Mouse (Mus musculus) midbrain, embryonic 10.5 days (tissue): ENCODE measurements around the gene Snai1. TPM values are rescaled to one million over a fixed set of nuclear protein-coding genes. Genes with fewer than 3 reads are reported as not detected.

Experiments
- DNase-seq: peaks from one replicate; pipeline ENCODE4 v3.0.0-alpha.2; 2017; ENCODE audit warnings: low spot score
- H3K27ac ChIP-seq: fragments of 300-500 bp; sonication (generic); replicated peaks from 2 replicates; pipeline ENCODE4 v1.5.1; 2016; ENCODE audit warnings: mild to moderate bottlenecking
- H3K27me3 ChIP-seq: fragments of 300-500 bp; sonication (generic); 2 replicates; pipeline ENCODE4 v1.6.1; 2016; ENCODE audit warnings: low read depth, mild to moderate bottlenecking; ENCODE audit not compliant: poor library complexity, severe bottlenecking
- H3K36me3 ChIP-seq: fragments of 300-500 bp; sonication (generic); 2 replicates; pipeline ENCODE4 v1.6.1; 2016; ENCODE audit warnings: mild to moderate bottlenecking, moderate library complexity
- H3K4me1 ChIP-seq: fragments of 300-500 bp; sonication (generic); 2 replicates; pipeline ENCODE4 v1.6.1; 2016
- H3K4me3 ChIP-seq: fragments of 300-500 bp; sonication (generic); 2 replicates; pipeline ENCODE4 v1.5.1; 2016; ENCODE audit warnings: mild to moderate bottlenecking, moderate library complexity
- H3K9me3 ChIP-seq: fragments of 300-500 bp; sonication (generic); replicated peaks from 2 replicates; pipeline ENCODE4 v1.6.1; 2016; ENCODE audit warnings: mild to moderate bottlenecking
- WGBS: fragments of 180-500 bp; shearing (Covaris S2); methylation state at CpG from one replicate; pipeline ENCODE4 v1.1.7; 2016; 5-methylcytosine and 5-hydroxymethylcytosine counted together
- polyA plus RNA-seq: library from polyadenylated mRNA; unstranded; fragments of >200 nt; fragmentation: Nextera tagmentation; extraction: Ambion mirVana; gene quantifications from 2 replicates; pipeline ENCODE4 v1.2.1, GENCODE M21; 2016

The Snai1 gene
- polyA plus RNA-seq, 1 experiment from 2014 or later, result 36.1 TPM

DNA sequence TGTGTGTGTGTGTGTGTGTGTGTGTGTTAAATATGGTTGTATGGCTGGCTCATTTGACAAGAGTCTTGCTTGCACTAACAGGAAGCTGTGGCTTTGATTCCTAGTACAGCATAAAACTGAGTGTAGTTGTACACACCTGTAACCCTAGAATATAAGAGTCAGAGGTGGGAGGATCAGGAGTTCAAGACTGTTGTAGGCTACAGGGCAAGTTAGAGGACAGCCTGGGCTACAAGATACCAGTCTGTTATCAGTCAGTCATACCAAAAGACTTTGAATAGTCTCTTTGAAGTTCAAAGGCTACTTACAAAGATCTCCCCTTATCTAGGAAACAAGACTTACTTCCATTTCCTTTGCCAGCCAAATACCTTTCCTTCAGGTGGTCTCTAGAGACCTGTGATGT, 4.1 kb upstream of the Snai1 start:
- Histone ChIP-seq H3K36me3 (no peaks in the 10 kb centered on the region), H3K4me3 (no peak overlapping the region), H3K9me3 (no peaks in the 10 kb centered on the region), H3K27me3 (peaks cover 61% of the 10 kb centered on the region), H3K27ac (no peak overlapping the region), H3K4me1 (peaks cover 40% of the 10 kb centered on the region)
- DNase-seq, result no peak

DNA sequence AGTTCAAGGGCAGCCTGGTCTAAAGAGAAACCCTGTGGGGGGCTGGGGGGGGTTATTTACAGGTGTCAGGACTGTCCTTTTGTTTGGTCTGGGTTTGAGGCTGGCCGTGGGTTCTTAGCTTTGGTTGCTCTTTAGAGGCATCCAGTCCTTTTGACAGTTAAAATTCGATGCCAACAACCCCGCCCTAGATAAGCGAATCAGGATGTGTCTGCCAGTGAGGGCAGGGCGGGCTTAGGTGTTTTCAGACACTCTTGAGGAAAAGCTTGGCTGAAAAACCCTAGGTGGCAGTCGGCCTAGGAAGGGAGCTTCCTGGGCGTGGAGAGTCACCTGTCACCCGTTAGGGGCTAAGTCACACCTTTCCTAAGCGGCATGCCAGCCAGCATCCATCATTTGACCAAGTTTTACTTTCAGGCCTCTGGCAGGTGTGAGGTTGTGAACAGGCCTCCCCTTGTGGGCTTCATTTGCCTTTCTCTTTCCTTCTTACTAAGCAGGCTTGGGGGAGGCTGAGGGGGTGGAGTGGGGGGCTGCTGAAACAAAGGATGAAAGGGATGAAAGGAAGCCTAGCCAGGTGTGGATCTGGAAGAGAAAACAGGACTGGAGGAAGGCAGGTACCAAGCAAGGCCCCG, 1.6 kb upstream of the Snai1 start:
- Histone ChIP-seq H3K27ac (no peak overlapping the region), H3K27me3 (peaks cover 86% of the 10 kb centered on the region), H3K4me1 (peaks cover 49% of the 10 kb centered on the region), H3K4me3 (no peak overlapping the region), H3K36me3 (no peaks in the 10 kb centered on the region), H3K9me3 (no peaks in the 10 kb centered on the region)
- 46% methylated on average over 10 of the region's 10 CpGs for WGBS
- DNase-seq, result no peak

DNA sequence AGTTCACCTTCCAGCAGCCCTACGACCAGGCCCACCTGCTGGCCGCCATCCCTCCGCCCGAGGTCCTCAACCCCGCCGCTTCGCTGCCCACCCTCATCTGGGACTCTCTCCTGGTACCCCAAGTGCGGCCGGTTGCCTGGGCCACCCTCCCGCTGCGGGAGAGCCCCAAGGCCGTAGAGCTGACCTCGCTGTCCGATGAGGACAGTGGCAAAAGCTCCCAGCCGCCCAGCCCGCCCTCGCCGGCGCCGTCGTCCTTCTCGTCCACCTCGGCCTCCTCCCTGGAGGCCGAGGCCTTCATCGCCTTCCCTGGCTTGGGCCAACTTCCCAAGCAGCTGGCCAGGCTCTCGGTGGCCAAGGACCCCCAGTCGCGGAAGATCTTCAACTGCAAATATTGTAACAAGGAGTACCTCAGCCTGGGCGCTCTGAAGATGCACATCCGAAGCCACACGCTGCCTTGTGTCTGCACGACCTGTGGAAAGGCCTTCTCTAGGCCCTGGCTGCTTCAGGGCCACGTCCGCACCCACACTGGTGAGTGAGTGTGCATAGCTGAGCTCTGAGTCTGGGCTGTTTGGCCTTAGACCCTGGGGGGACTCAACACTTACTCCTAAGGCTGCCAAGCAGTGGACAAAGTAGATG, 794 bp downstream of the Snai1 start:
- Histone ChIP-seq H3K27me3 (peaks cover 92% of the 10 kb centered on the region), H3K9me3 (no peaks in the 10 kb centered on the region), H3K4me3 (peak overlapping the region; percentile 62), H3K4me1 (peaks cover 64% of the 10 kb centered on the region), H3K27ac (peak overlapping the region; percentile 69; the same call in 1 of the 2 replicates), H3K36me3 (no peaks in the 10 kb centered on the region)
- DNase-seq, result no peak
- WGBS, result 22% methylated on average over 34 of the region's 34 CpGs

DNA sequence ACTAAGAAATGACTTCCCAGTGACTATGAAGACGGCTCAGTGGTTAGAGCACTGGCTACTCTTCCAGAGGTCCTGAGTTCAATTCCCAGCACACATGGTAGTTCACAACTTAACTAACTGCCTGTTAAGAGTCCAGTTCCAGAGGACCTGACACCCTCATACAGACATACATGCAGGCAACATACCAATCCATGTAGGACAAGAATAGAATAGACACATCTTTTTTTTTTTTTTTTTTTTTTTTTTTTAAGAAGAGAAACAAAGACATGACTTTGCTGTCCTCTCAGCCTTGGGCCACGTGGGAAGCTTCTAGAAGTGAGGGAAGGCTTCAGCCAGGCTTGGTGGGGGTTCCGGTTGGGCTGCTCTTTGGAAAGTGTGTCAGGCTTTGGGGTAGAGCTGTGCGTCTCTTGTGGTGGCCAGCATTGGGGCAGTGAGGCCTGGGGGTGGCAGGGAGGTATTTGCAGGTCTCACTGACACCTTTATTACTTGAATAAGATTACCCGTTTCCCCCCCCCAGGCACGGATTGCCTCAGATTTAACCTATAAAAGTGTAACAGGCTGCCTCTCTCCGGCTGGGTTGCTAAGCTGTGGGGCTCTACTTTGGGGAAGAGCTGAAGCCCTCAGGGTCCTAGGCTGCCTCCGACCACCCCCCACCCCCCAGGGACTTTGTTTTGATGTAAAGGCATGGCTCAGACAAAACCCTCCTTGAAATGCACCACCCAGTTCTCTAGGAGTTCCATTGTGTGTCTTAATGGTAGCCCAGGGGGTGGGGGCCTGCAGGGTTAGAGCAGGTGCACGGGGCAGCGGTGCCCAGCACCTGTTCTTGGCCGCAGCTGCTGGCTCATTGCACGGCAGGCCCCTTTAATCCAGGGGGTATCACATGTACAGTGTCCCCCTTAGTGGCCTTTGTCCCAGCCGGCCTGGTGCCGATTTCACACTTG, 1.8 kb downstream of the Snai1 start:
- Histone ChIP-seq H3K36me3 (no peaks in the 10 kb centered on the region), H3K27ac (peak overlapping the region; percentile 63; the same call in 1 of the 2 replicates), H3K27me3 (peaks cover 84% of the 10 kb centered on the region), H3K4me3 (peak overlapping the region; percentile 62), H3K4me1 (peaks cover 73% of the 10 kb centered on the region), H3K9me3 (no peaks in the 10 kb centered on the region)
- DNase-seq, result no peak
- 12% methylated on average over 14 of the region's 14 CpGs for WGBS

DNA sequence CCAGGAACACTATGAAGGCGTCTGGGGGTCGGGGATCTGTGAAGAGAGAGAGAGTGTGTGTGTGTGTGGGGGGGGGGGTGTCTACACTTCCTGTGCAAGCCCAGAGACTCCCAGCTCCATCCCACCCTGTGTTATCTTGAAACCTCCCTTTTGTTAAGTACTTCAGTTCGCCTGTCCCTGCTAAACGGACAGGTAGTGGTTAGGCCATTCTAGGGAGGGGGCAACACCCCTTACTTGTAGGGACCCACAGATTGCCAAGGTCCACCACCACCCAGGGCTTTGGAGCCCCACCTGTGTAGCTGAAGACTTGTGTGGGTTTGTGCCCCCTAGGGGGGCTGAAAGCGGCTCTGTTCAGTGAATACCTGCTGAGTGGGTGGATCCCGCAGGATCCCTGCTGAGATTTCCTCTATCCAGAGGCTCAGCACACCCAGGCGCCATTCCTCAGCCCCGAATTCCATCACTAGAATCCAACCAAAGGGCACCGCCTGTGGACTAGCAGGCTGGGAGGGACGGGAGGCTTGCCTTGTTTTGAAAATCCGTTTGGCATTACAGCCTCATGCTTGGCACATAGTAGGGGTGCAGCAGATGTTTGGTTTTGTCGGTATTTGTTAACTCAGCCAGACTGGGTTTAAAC, 2.6 kb downstream of the Snai1 start:
- H3K4me3 ChIP-seq, result peak overlapping the region; percentile 42
- no peak for DNase-seq
- peak overlapping the region; percentile 63 for H3K27ac ChIP-seq
- 4% methylated on average over 12 of the region's 12 CpGs for WGBS
- H3K36me3 ChIP-seq, result no peaks in the 10 kb centered on the region
- peaks cover 77% of the 10 kb centered on the region for H3K27me3 ChIP-seq
- H3K9me3 ChIP-seq, result no peaks in the 10 kb centered on the region
- H3K4me1 ChIP-seq, result peaks cover 73% of the 10 kb centered on the region

DNA sequence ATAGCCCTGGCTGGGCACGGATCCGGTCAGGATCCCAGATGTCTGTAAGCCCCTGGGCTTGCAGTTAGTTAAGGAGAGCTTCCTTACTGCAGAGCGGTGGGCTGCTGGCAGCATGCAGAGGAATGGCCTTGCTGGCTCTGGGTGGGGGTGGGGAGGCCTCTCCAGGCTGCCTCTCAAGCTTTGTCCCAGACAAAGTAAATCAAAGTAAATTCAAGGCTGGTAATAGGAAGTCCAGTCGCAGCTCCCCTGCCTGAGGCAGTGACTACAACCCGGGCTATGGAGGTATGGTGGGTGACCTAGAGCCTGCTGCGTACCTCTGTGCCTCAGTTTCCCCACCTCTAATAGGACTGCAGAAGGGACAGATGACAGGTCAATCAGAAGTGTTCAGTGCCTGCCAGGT, 3.3 kb downstream of the Snai1 start:
- WGBS, result 12% methylated on average over 6 of the region's 6 CpGs
- Histone ChIP-seq H3K4me1 (peaks cover 73% of the 10 kb centered on the region), H3K36me3 (no peaks in the 10 kb centered on the region), H3K27me3 (peaks cover 69% of the 10 kb centered on the region), H3K9me3 (no peaks in the 10 kb centered on the region), H3K4me3 (peak overlapping the region; percentile 42), H3K27ac (peak overlapping the region; percentile 63)
- DNase-seq, result no peak

DNA sequence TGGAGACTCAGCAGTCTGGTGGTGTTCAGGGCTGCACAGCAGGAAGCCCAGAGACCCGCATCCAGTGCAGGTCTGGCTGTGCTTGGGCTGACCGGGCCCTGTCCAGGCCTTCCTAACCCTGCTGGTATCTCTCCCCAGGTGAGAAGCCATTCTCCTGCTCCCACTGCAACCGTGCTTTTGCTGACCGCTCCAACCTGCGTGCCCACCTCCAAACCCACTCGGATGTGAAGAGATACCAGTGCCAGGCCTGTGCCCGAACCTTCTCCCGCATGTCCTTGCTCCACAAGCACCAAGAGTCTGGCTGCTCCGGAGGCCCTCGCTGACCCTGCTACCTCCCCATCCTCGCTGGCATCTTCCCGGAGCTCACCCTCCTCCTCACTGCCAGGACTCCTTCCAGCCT, 3.8 kb downstream of the Snai1 start:
- DNase-seq, result no peak
- Histone ChIP-seq H3K4me3 (peak overlapping the region; percentile 42), H3K4me1 (peaks cover 73% of the 10 kb centered on the region), H3K36me3 (no peaks in the 10 kb centered on the region), H3K27ac (peak overlapping the region; percentile 63; the same call in 1 of the 2 replicates), H3K9me3 (no peaks in the 10 kb centered on the region), H3K27me3 (peaks cover 65% of the 10 kb centered on the region)
- 68% methylated on average over 12 of the region's 12 CpGs for WGBS

DNA sequence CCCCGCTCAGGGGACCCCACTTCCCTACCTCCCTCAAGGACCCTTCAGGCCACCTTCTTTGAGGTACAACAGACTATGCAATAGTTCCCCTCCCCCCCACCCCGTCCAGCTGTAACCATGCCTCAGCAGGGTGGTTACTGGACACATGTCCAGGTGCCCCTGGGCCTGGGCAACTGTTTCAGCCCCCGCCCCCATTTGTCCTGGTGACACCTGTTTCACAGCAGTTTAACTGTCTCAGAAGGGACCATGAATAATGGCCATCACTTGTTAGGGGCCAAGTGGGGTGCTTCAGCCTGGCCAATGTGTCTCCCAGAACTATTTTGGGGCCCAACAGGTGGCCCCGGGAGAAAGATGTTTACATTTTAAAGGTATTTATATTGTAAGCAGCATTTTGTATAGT, 4.4 kb downstream of the Snai1 start:
- H3K27ac ChIP-seq, result peak overlapping the region; percentile 63; the same call in 1 of the 2 replicates
- 79% methylated on average over 4 of the region's 4 CpGs for WGBS
- DNase-seq, result no peak

DNA sequence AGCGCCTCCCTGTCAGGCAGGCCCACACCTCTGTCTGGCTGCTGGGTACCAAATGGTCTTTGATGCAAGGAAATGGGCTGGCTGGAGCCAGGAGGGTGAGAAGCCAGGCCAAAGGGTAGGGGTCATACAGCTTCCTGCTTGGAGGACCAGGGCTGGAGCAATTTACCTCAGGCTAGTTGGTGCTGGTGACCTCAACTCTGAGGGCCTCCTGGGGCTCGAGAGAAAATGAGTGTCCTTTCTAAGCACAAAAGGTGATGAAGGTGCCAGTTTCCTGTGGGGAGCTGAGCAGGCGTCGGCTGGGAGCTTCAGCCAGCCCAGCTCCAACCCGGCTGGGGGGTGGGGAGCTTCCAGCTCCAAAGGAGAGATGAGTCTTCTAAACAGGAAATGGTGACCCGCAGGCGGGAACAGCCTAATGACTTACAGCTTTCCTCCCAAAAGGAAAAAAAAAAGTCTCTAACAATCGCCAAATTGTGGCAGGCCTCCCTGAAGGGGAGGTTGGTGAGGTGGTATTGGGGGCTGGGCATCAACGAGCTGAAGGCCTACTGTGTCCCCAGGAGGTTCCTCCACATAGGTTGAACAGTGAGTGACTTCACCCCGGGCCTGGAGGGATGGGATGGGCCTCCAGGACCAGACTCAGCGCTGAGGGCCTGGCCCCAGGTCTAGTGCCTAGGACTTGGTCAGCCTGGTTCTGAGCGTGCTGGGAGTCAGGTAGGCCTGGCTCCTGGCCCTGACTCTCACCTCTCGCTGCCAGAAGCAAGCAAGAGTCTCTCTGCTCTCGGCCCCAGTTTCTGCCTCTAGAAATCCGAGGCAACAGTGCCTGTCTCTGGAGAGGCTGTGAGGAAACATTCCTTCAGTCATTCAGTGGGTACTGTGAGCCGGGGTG, 5.4 kb downstream of the Snai1 start:
- no peaks in the 10 kb centered on the region for H3K9me3 ChIP-seq
- H3K27me3 ChIP-seq, result peaks cover 49% of the 10 kb centered on the region
- no peak overlapping the region for H3K4me3 ChIP-seq
- DNase-seq, result peak; percentile 47
- no peaks in the 10 kb centered on the region for H3K36me3 ChIP-seq
- H3K27ac ChIP-seq, result peak overlapping the region; percentile 53
- 33% methylated on average over 16 of the region's 16 CpGs for WGBS
- peaks cover 57% of the 10 kb centered on the region for H3K4me1 ChIP-seq

More for the DNA sequence above, 4.4 kb downstream of the Snai1 start:
- no peaks in the 10 kb centered on the region for H3K36me3 ChIP-seq
- peak overlapping the region; percentile 42; the same call in 1 of the 2 replicates for H3K4me3 ChIP-seq
- H3K9me3 ChIP-seq, result no peaks in the 10 kb centered on the region
- peaks cover 59% of the 10 kb centered on the region for H3K27me3 ChIP-seq
- H3K4me1 ChIP-seq, result peaks cover 67% of the 10 kb centered on the region

DNA sequence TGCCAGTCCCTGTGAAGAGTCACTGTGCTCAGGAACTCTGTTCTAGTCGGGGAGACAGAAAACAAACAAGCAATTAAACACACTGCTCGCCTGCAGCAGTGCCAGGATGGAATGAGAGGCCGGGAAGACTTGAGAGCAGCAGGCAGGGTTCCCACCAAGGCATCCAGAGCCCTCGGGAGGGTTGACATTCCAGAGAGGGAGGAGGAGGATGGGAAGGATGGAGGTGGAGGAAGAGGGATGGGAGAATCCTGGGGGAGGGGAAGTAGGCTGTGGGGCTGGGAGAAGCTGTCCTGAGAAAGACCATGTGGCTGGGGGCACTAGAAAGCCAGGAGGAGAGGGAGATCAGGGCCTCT, 6.0 kb downstream of the Snai1 start:
- Histone ChIP-seq H3K27me3 (peaks cover 43% of the 10 kb centered on the region), H3K9me3 (no peaks in the 10 kb centered on the region), H3K4me1 (peaks cover 51% of the 10 kb centered on the region), H3K4me3 (no peak overlapping the region), H3K36me3 (no peaks in the 10 kb centered on the region), H3K27ac (peak overlapping the region; percentile 53)
- WGBS, result 18% methylated on average over 4 of the region's 4 CpGs
- DNase-seq, result no peak

DNA sequence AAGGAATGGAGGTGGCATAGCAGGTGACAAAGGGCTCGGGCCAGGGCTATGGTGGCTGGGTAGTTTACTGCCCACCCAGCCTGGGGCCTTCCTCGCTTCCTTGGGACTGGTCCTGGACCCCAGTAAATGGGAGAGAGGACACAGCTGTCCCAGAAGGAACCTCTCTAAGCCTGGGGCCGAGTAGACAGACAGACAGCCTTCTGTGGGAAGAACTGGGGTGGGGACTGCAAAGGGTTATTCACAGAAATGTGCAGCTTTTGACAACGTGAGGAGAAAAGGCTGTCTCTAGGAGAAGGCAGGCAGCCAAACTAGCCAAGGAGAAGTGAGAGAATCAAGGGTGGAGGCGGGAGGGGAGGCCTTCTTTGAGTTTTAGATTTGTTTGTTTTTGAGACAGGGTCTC, 6.5 kb downstream of the Snai1 start:
- Histone ChIP-seq H3K27me3 (peaks cover 38% of the 10 kb centered on the region), H3K27ac (peak overlapping the region; percentile 53), H3K9me3 (no peaks in the 10 kb centered on the region), H3K4me1 (peaks cover 48% of the 10 kb centered on the region), H3K36me3 (no peaks in the 10 kb centered on the region), H3K4me3 (no peak overlapping the region)
- 62% methylated on average over 5 of the region's 5 CpGs for WGBS
- no peak for DNase-seq
